ENCODE assay signal across 8 mouse cellular contexts in genomic region chr4:149166957-149167611, GRCm38 (mm10). TPM values are rescaled to one million over a fixed set of nuclear protein-coding genes. Genes with fewer than 3 reads are reported as not detected.
DNase-seq lines count a peak whose midpoint lies in the region; ATAC-seq and TF ChIP-seq lines count a peak whose summit lies in the region.

No protein-coding gene starts in this region.

- peak overlapping the region; percentile 99 for H3K4me3 ChIP-seq in gastrocnemius, adult 2 months
- peak overlapping the region; percentile 79 for H3K4me3 ChIP-seq in macrophage (ENCODE audit: inconsistent target)

- no peak for TF ChIP-seq CTCF in gastrocnemius, adult 2 months (IDR thresholded peaks at IDR 0.05)

- H3K79me2 ChIP-seq in macrophage (ENCODE audit: inconsistent target), result peaks cover 41% of the 10 kb centered on the region

- H3K36me3 ChIP-seq in macrophage (ENCODE audit: inconsistent target), result peaks cover 20% of the 10 kb centered on the region; the same call in 1 of the 2 replicates
- no peaks in the 10 kb centered on the region for H3K36me3 ChIP-seq in splenic B cell, adult 2 months (ENCODE audit: control insufficient read depth, insufficient read depth, low read length, poor library complexity, severe bottlenecking)

- peak; percentile 55 for DNase-seq in gastrocnemius, adult 2 months
- no peak for DNase-seq in gastrocnemius, postnatal 36 days
- DNase-seq in adrenal gland, postnatal 36 days, result peak; percentile 47
- DNase-seq in kidney, postnatal 14 days, result peak; percentile 50
- peak; percentile 78 for DNase-seq in splenic B cell, adult 2 months (ENCODE audit: low read depth, low spot score)
- no peak for DNase-seq in urinary bladder, postnatal 25 days (ENCODE audit: low spot score)

- under 1% methylated on average over 21 of the region's 27 CpGs for WGBS in macrophage (ENCODE audit: missing documents)

- intact Hi-C loops in gastrocnemius, adult 2 months (cut with DNase I), result no loop called here
- intact Hi-C loops in gastrocnemius, postnatal 36 days (cut with DNase I), result no loop called here

- ATAC-seq in granulocyte monocyte progenitor cell, adult 5-6 weeks (replicated peaks; ENCODE audit: poor library complexity, severe bottlenecking), result peak; percentile 26

- peak overlapping the region; percentile 95 for H3K27ac ChIP-seq in gastrocnemius, adult 2 months
- H3K27ac ChIP-seq in macrophage, result peak overlapping the region; percentile 95

- no peaks in the 10 kb centered on the region for H3K27me3 ChIP-seq in splenic B cell, adult 2 months (ENCODE audit: control insufficient read depth, insufficient read depth, low read length, poor library complexity, severe bottlenecking)

RNA-seq across cellular contexts. Expression of gene Pgd, which starts 0.5 kb away (rescaled TPM):
- total RNA-seq in gastrocnemius, adult 2 months (2021), result 10 to 100 TPM; 14.4 to 19.1 TPM
- total RNA-seq in gastrocnemius, postnatal 36 days (2021), result 10 to 100 TPM; 14.6 to 14.8 TPM
- 100 to 1,000 TPM; 304 to 318 TPM for total RNA-seq in adrenal gland, postnatal 36 days (2021)
- total RNA-seq in granulocyte monocyte progenitor cell, adult 5-6 weeks (2014; fragmentation: Nextera tagmentation), result 220 and 237 TPM in 2 replicates
- total RNA-seq in granulocyte monocyte progenitor cell, adult 5-6 weeks (2017), result 140 and 162 TPM in 2 replicates
- 100 to 1,000 TPM; 106 to 393 (median 257) TPM for total RNA-seq in macrophage (2018; cell fraction: chromatin; rRNA removed)
- 100 to 1,000 TPM; 144 to 253 (median 208) TPM for total RNA-seq in macrophage (2018; cell fraction: cytosol; rRNA removed)
- total RNA-seq in macrophage (2018; cell fraction: nucleus; rRNA removed), result 100 to 1,000 TPM; 116 to 388 (median 186) TPM
- 322 to 419 TPM (median 328 TPM) in 3 replicates for polyA plus RNA-seq in macrophage (2018)

RNA-seq across cellular contexts. Expression of gene Cenps, which starts 29.7 kb away (rescaled TPM):
- 1 to 10 TPM; 6.5 to 7.0 TPM for total RNA-seq in gastrocnemius, adult 2 months (2021)
- 1 to 10 TPM; 5.0 to 6.1 TPM for total RNA-seq in gastrocnemius, postnatal 36 days (2021)
- 10 to 100 TPM; 10.8 to 11.3 TPM for total RNA-seq in adrenal gland, postnatal 36 days (2021)
- total RNA-seq in granulocyte monocyte progenitor cell, adult 5-6 weeks (2014; fragmentation: Nextera tagmentation), result 29.2 and 36.6 TPM in 2 replicates
- total RNA-seq in granulocyte monocyte progenitor cell, adult 5-6 weeks (2017), result 19.4 and 25.6 TPM in 2 replicates
- 1 to 10 TPM in 11 of 26 experiments, under 1 TPM in 1, not detected in 14; 0.85 to 5.5 (median 2.6) TPM for total RNA-seq in macrophage (2018; cell fraction: chromatin; rRNA removed)
- 1 to 10 TPM in 19 of 26 experiments, under 1 TPM in 7; 0.58 to 2.8 (median 1.4) TPM for total RNA-seq in macrophage (2018; cell fraction: cytosol; rRNA removed)
- total RNA-seq in macrophage (2018; cell fraction: nucleus; rRNA removed), result 1 to 10 TPM in 6 of 26 experiments, under 1 TPM in 5, not detected in 15; 0.47 to 9.3 (median 1.0) TPM
- polyA plus RNA-seq in macrophage (2018), result 1.6 to 10.9 TPM (median 3.6 TPM) in 3 replicates

RNA-seq across cellular contexts. Expression of gene Cort, which starts 40.5 kb away (rescaled TPM):
- under 1 TPM; 0.36 to 0.51 TPM for total RNA-seq in gastrocnemius, adult 2 months (2021)
- not detected for total RNA-seq in gastrocnemius, postnatal 36 days (2021)
- 1 to 10 TPM in 1 of 2 experiments, under 1 TPM in 1; 0.66 to 1.2 TPM for total RNA-seq in adrenal gland, postnatal 36 days (2021)
- total RNA-seq in granulocyte monocyte progenitor cell, adult 5-6 weeks (2014; fragmentation: Nextera tagmentation), result 0.92 TPM in 1 of 2 replicates, not detected in the other
- total RNA-seq in granulocyte monocyte progenitor cell, adult 5-6 weeks (2017), result not detected in 2 replicates
- 1 to 10 TPM in 1 of 26 experiments, not detected in 25; 1.1 TPM for total RNA-seq in macrophage (2018; cell fraction: chromatin; rRNA removed)
- not detected for total RNA-seq in macrophage (2018; cell fraction: cytosol; rRNA removed)
- total RNA-seq in macrophage (2018; cell fraction: nucleus; rRNA removed), result 1 to 10 TPM in 1 of 26 experiments, not detected in 25; 1.3 TPM
- polyA plus RNA-seq in macrophage (2018), result not detected in 3 replicates

Comparison
In these comparisons a context has a peak if more than half of its experiments do, and no peak if none do; other contexts are left out.
1. DNase-seq: peak in gastrocnemius, adult 2 months (single experiment), adrenal gland, postnatal 36 days (2 of 2), kidney, postnatal 14 days (single experiment) and splenic B cell, adult 2 months (single experiment); none in gastrocnemius, postnatal 36 days (0 of 2) and urinary bladder, postnatal 25 days (single experiment).
2. RNA of gene Pgd, which starts 0.5 kb away (total RNA-seq): 304 to 318 TPM in adrenal gland, postnatal 36 days and 140 to 237 TPM in granulocyte monocyte progenitor cell, adult 5-6 weeks; 14.4 to 19.1 TPM in gastrocnemius, adult 2 months and 14.6 to 14.8 TPM in gastrocnemius, postnatal 36 days; every median in the first group is over 4 times any median in the second.